Mouse (Mus musculus) heart, embryonic 11.5 days (tissue): ENCODE data around the gene C1ql3. TPM values are rescaled to one million over a fixed set of nuclear protein-coding genes. Genes with fewer than 3 reads are reported as not detected.

Experiments
- ATAC-seq: fragments of 200-750 bp; cut with Nextera tagmentation; replicated peaks from 2 replicates; pipeline ENCODE4 v1.8.0; 2017; ENCODE audit warnings: moderate library complexity; ENCODE audit not compliant: insufficient number of reproducible peaks, low FRiP score, low TSS enrichment
- H3K27ac ChIP-seq: fragments of 300-500 bp; sonication (generic); 2 replicates; pipeline ENCODE4 v1.5.1; 2014; ENCODE audit warnings: mild to moderate bottlenecking, low read depth, low read length
- H3K27me3 ChIP-seq: fragments of 300-500 bp; sonication (generic); 2 replicates; pipeline ENCODE4 v1.6.1; 2014; ENCODE audit warnings: mild to moderate bottlenecking, low read length, mixed read lengths; ENCODE audit not compliant: control insufficient read depth, insufficient read depth
- H3K36me3 ChIP-seq: fragments of 300-500 bp; sonication (generic); 2 replicates; pipeline ENCODE4 v1.6.1; 2014; ENCODE audit warnings: mild to moderate bottlenecking, low read length, moderate library complexity, mixed read lengths; ENCODE audit not compliant: control insufficient read depth, insufficient read depth
- H3K4me1 ChIP-seq: fragments of 300-500 bp; sonication (generic); 2 replicates; pipeline ENCODE4 v1.6.1; 2014; ENCODE audit warnings: low read length; ENCODE audit not compliant: control insufficient read depth, insufficient read depth
- H3K4me2 ChIP-seq: fragments of 300-500 bp; sonication (generic); 2 replicates; pipeline ENCODE4 v1.6.1; 2014; ENCODE audit warnings: mild to moderate bottlenecking, moderate library complexity
- H3K4me3 ChIP-seq: fragments of 300-500 bp; sonication (generic); 2 replicates; pipeline ENCODE4 v1.5.1; 2014; ENCODE audit warnings: low read depth, low read length
- H3K9ac ChIP-seq: fragments of 300-500 bp; sonication (generic); 2 replicates; pipeline ENCODE4 v1.6.1; 2014; ENCODE audit warnings: mild to moderate bottlenecking, low read depth, low read length, moderate library complexity
- H3K9me3 ChIP-seq: fragments of 300-500 bp; sonication (generic); replicated peaks from 2 replicates; pipeline ENCODE4 v1.6.1; 2016; ENCODE audit warnings: low read length; ENCODE audit not compliant: control insufficient read depth
- WGBS: fragments of 180-500 bp; shearing (Covaris S2); extraction: QIAGEN DNeasy Blood & Tissue Kit; methylation state at CpG from one replicate; pipeline ENCODE4 v1.1.7; 2014; ENCODE audit not compliant: insufficient replicate concordance; 5-methylcytosine and 5-hydroxymethylcytosine counted together
- polyA plus RNA-seq: library from polyadenylated mRNA; unstranded; fragments of >200 nt; fragmentation: Nextera tagmentation; extraction: Ambion mirVana; gene quantifications from 2 replicates; pipeline ENCODE4 v1.2.1, GENCODE M21; 2014

C1ql3 gene
- polyA plus RNA-seq, 1 experiment from 2014 or later, result 0.93 TPM

DNA sequence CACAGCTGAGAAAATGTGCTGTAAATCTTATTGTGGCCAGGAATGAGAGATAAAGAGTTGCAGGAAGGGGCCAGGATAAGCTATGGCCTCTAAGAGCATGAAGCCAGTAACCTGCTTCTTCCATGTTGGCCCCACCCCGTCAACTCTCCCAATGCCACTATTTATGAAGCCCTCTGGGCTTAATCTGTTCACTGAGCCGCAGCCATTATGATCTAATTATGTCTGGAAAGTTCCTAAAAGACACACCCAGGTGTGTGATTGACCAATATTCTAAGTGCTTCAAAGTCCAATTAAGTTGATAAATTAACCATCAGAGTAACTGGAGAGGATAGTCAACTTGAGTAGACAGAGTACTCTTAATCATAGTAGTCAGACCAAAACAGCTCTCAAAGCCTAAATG, 37.9 kb downstream of the C1ql3 start:
- no peak overlapping the region for H3K27ac ChIP-seq
- no peaks in the 10 kb centered on the region for H3K36me3 ChIP-seq
- H3K27me3 ChIP-seq, result no peaks in the 10 kb centered on the region
- H3K4me1 ChIP-seq, result no peaks in the 10 kb centered on the region; the same call in 1 of the 2 replicates
- no peak overlapping the region for H3K4me3 ChIP-seq
- no peaks in the 10 kb centered on the region for H3K9me3 ChIP-seq
- H3K9ac ChIP-seq, result no peak overlapping the region
- no peak for ATAC-seq
- no peak overlapping the region for H3K4me2 ChIP-seq
- 95% methylated on average over 2 of the region's 2 CpGs for WGBS

GRCm38 (mm10) chr2:12970049-12970724, 41.4 kb downstream of the C1ql3 start:
- no peak overlapping the region for H3K27ac ChIP-seq
- no peaks in the 10 kb centered on the region for H3K4me1 ChIP-seq
- no peaks in the 10 kb centered on the region for H3K27me3 ChIP-seq
- ATAC-seq, result no peak
- no peak overlapping the region for H3K4me3 ChIP-seq
- H3K9ac ChIP-seq, result no peak overlapping the region
- H3K36me3 ChIP-seq, result no peaks in the 10 kb centered on the region
- no peaks in the 10 kb centered on the region for H3K9me3 ChIP-seq
- 80% methylated on average over 12 of the region's 12 CpGs for WGBS
- H3K4me2 ChIP-seq, result no peak overlapping the region

DNA sequence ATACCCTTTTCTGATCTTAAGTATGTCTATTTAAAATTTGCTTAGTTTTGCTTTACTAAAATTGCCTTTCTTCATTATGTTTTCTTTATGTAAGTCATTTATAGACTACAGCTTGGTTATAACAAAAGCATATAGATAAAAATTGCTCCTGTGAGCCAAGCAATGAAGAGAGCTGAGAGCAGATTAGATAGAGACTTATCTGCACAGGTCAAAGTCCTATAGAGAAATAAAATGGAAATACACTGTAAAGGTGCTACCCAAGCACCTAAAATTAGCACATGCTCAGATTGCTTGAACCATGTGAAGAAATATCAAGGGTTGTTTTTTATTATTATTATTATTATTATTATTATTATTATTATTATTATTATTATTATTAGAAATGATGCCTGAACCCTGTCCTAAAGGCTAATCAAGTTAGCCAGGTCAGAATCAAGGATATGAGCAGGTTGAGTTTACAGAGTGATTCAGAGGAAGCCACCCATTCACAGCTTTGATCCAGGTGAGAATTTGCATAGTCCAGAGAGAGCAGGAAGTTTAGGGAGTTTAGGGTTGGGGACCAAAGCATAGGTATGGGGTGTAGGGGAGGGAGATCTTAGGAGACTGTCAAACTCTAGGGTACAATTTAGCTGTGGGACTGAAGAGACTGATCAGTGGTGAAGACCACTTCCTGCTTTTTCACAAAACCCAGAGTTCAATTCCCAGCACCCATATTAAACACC, 54.7 kb downstream of the C1ql3 start:
- H3K4me2 ChIP-seq, result no peak overlapping the region
- no peaks in the 10 kb centered on the region for H3K4me1 ChIP-seq
- H3K36me3 ChIP-seq, result no peaks in the 10 kb centered on the region
- no peaks in the 10 kb centered on the region for H3K27me3 ChIP-seq
- no peak overlapping the region for H3K27ac ChIP-seq
- no peak for ATAC-seq
- H3K9me3 ChIP-seq, result 0 out of 2 replicates have a peak, but pooled peaks cover 2% of the 10 kb centered on the region
- H3K9ac ChIP-seq, result no peak overlapping the region
- no peak overlapping the region for H3K4me3 ChIP-seq

Other genes with a start within 250 kb of the C1ql3 start
- 36.4 and 36.7 TPM in 2 replicates for gene Pter, start 87.8 kb downstream of the C1ql3 start, polyA plus RNA-seq